Mouse (Mus musculus) limb, embryonic 13.5 days (tissue): ENCODE measurements around the gene Zer1. TPM values are rescaled to one million over a fixed set of nuclear protein-coding genes. Genes with fewer than 3 reads are reported as not detected.
A peak's percentile ranks its signal among the peaks of the same experiment; 100 is the strongest.
"Not testable (repeated sequence)": the region's sequence is repeated elsewhere in the genome, so short reads cannot be mapped to it uniquely, and the experiment has no call there.

Experiments
- ATAC-seq: fragments of 200-750 bp; cut with Nextera tagmentation; 2 replicates; pipeline ENCODE4 v1.8.0; 2017; ENCODE audit warnings: low read depth, moderate number of reproducible peaks, moderate TSS enrichment; ENCODE audit not compliant: low FRiP score
- H3K27ac ChIP-seq: fragments of 300-500 bp; sonication (generic); 2 replicates; pipeline ENCODE4 v1.5.1; 2015; ENCODE audit warnings: inconsistent platforms, mild to moderate bottlenecking, moderate library complexity
- H3K27me3 ChIP-seq: fragments of 300-500 bp; sonication (generic); 2 replicates; pipeline ENCODE4 v1.6.1; 2015; ENCODE audit warnings: mild to moderate bottlenecking, inconsistent platforms
- H3K36me3 ChIP-seq: fragments of 300-500 bp; sonication (generic); 2 replicates; pipeline ENCODE4 v1.6.1; 2015; ENCODE audit warnings: inconsistent platforms, mild to moderate bottlenecking, moderate library complexity
- H3K4me1 ChIP-seq: fragments of 300-500 bp; sonication (generic); 2 replicates; pipeline ENCODE4 v1.6.1; 2015; ENCODE audit warnings: inconsistent platforms
- H3K4me2 ChIP-seq: fragments of 300-500 bp; sonication (generic); replicated peaks from 2 replicates; pipeline ENCODE4 v1.6.1; 2015; ENCODE audit warnings: inconsistent platforms, mild to moderate bottlenecking, moderate library complexity
- H3K4me3 ChIP-seq: fragments of 300-500 bp; sonication (generic); 2 replicates; pipeline ENCODE4 v1.5.1; 2015; ENCODE audit warnings: moderate library complexity, mild to moderate bottlenecking, inconsistent platforms
- H3K9ac ChIP-seq: fragments of 300-500 bp; sonication (generic); 2 replicates; pipeline ENCODE4 v1.6.1; 2015; ENCODE audit warnings: mild to moderate bottlenecking, inconsistent platforms
- H3K9me3 ChIP-seq: fragments of 300-500 bp; sonication (generic); 2 replicates; pipeline ENCODE4 v1.6.1; 2016; ENCODE audit warnings: inconsistent platforms
- WGBS: fragments of 180-500 bp; shearing (Covaris S2); methylation state at CpG from one replicate; pipeline ENCODE4 v1.1.7; 2015; 5-methylcytosine and 5-hydroxymethylcytosine counted together
- polyA plus RNA-seq: library from polyadenylated mRNA; unstranded; fragments of >200 nt; fragmentation: Nextera tagmentation; extraction: Ambion mirVana; gene quantifications from 2 replicates; pipeline ENCODE4 v1.2.1, GENCODE M21; 2015

Gene Zer1
- polyA plus RNA-seq, 1 experiment from 2014 or later = 11.2 TPM

DNA sequence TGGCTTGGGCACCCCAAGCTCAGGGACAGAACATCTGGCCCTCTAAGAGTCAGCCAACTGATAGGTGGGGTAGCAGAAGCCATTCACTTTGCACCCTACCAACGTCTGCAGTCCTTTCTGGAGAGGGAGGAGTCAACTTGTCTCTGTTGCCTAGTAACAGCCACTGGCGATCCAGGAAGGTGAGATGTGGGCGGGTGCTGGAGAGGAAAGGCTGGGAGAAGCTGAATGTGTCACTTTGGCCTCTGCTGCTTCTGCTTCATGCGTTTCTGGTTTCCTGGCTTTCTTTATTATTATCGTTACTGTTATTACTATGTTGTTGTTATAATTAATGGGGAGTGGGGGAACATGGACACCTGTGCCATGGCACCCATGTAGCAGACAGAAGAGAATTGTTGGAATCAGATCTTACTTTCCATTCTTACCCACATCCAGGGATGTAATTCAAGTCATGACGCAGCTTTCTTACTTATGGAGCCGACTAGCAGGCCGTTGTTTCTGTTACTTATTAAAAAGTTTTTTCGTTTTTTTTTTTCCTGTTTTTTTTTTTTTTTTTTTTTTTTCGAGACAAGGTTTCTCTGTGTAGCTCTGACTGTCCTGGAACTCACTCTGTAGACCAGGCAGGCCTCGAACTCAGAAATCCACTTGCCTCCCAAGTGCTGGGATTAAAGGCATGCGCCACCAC, 67.0 kb downstream of the Zer1 start, which contains the start of gene Set:
TSS of gene Set (plus strand) at position 156 of the 682 bp plus-strand sequence.
- Histone ChIP-seq H3K27me3 (no peaks in the 10 kb centered on the region), H3K4me3 (no peak within 1 kb of the TSS), H3K36me3 (no peaks in the 10 kb centered on the region), H3K4me1 (peaks cover 12% of the 10 kb centered on the region), H3K27ac (no peak within 1 kb of the TSS), H3K4me2 (no peak within 1 kb of the TSS), H3K9me3 (no peaks in the 10 kb centered on the region), H3K9ac (no peak within 1 kb of the TSS)
- 37% methylated on average over 12 of the region's 12 CpGs for WGBS
- no peak for ATAC-seq

DNA sequence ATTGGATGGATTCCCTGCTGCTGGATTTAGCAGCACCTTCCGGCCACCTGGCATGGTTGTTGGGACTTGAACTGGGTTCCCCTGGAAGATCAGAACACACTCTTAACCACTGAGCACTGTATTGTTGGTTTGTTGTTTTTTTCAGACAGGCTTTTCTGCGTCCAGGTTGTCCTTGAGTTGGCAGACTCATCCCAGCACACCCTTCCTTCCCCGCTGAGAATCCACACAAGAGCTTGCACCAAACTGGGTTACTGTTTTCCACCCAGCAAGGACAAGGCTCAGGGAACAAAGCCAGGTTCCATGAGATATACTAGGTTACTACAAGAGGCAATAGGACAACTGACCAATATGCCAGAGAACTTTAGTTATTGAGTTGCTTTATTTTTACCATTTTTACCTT, 67.6 kb downstream of the Zer1 start:
- WGBS = 80% methylated on average over 3 of the region's 3 CpGs
- no peak for ATAC-seq
- no peak overlapping the region for H3K4me2 ChIP-seq

DNA sequence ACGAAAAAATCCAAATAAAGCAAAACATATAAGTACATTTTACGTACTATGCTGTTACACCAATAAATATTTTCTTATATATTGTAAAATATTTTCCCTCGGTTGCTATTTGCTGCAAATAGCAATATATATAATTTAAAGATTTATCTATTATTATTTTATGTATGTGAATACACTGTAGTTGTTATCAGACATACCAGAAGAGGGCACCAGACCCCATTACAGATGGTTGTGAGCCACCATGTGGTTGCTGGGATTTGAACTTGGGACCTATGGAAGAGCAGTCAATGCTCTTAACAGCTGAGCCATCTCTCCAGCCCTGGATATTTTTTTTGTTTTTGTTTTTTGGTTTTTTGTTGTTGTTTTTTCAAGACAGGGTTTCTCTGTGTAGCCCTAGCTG, 69.1 kb downstream of the Zer1 start:
- H3K4me2 ChIP-seq, H3K4me1 ChIP-seq, H3K9me3 ChIP-seq, H3K27ac ChIP-seq, H3K36me3 ChIP-seq, H3K9ac ChIP-seq, H3K4me3 ChIP-seq, ATAC-seq, H3K27me3 ChIP-seq: not testable (repeated sequence)
- WGBS = 94% methylated on average over 3 of the region's 3 CpGs

More for the DNA sequence above, 67.6 kb downstream of the Zer1 start:
- H3K27ac ChIP-seq = no peak overlapping the region
- no peaks in the 10 kb centered on the region for H3K36me3 ChIP-seq
- no peak overlapping the region for H3K4me3 ChIP-seq
- H3K9ac ChIP-seq = no peak overlapping the region
- H3K9me3 ChIP-seq = no peaks in the 10 kb centered on the region
- H3K27me3 ChIP-seq = no peaks in the 10 kb centered on the region
- H3K4me1 ChIP-seq = peaks cover 12% of the 10 kb centered on the region

DNA sequence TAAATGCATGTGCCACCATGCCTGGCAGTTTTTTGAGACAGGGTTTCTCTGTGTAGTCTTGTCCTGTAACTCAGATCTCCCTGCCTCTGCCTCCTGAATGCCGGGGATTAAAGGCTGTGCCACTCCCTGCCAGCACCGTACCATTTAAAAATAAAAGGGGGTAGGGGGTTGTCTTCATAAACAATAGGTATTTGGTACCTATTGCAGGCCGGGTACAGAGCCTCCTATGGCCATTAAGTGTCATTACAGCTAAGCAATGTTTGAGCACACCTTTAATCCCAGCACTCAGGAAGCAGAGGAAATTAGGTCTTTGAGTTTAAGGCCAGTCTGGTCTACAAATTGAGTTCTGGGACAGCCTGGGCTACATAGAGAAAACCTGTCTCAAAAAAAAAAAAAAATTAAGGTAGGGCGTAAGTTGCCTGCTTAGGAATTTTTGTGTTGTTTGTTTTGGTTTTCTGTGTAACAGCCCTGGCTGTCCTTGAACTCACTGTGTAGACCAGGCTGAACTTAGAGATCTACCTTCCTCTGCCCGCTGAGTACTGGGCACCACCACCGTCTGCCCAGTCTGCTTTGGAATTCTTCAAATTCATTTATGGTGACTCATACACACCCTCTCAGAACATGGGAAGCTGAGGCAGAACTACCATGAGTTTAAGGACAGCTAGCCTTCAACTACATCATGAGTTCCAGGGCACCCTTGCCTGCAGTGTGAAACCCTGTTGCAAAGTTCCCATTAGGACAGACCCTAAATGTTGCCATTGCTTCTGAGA, 72.2 kb downstream of the Zer1 start:
- Histone ChIP-seq H3K4me3 (no peak overlapping the region), H3K36me3 (no peaks in the 10 kb centered on the region), H3K9me3 (no peaks in the 10 kb centered on the region), H3K27me3 (no peaks in the 10 kb centered on the region), H3K9ac (no peak overlapping the region), H3K4me1 (peaks cover 13% of the 10 kb centered on the region; the same call in 1 of the 2 replicates), H3K27ac (no peak overlapping the region), H3K4me2 (no peak overlapping the region)
- WGBS = 52% methylated on average over 6 of the region's 6 CpGs
- ATAC-seq = no peak

- H3K9me3 ChIP-seq = no peaks in the 10 kb centered on the region
These were observed 74.6 kb downstream of the Zer1 start for GRCm38 (mm10) chr2:30049831-30050230.

GRCm38 (mm10) chr2:30048699-30049388, 75.5 kb downstream of the Zer1 start, which contains the start of gene Wdr34:
Wdr34 (minus strand) TSS chr2:30048881.
- Histone ChIP-seq H3K9me3 (no peaks in the 10 kb centered on the region), H3K27ac (peak within 1 kb of the TSS; percentile 77), H3K4me3 (peak within 1 kb of the TSS; percentile 79), H3K27me3 (no peaks in the 10 kb centered on the region), H3K4me2 (peak within 1 kb of the TSS; percentile 71), H3K36me3 (peaks cover 16% of the 10 kb centered on the region), H3K4me1 (peaks cover 11% of the 10 kb centered on the region; the same call in 1 of the 2 replicates), H3K9ac (peak within 1 kb of the TSS; percentile 73)
- WGBS = 2% methylated on average over 54 of the region's 54 CpGs
- ATAC-seq = peak; percentile 94

More at GRCm38 (mm10) chr2:30049831-30050230, 74.6 kb downstream of the Zer1 start:
- Histone ChIP-seq H3K36me3 (peaks cover 13% of the 10 kb centered on the region), H3K4me1 (peaks cover 11% of the 10 kb centered on the region; the same call in 1 of the 2 replicates), H3K4me3 (no peak overlapping the region), H3K9ac (no peak overlapping the region), H3K4me2 (0 out of 2 replicates have a peak overlapping the region, but pooled peaks have one; percentile 71), H3K27me3 (no peaks in the 10 kb centered on the region), H3K27ac (no peak overlapping the region)
- ATAC-seq = no peak
- 84% methylated on average over 3 of the region's 3 CpGs for whole genome bisulfite sequencing

DNA sequence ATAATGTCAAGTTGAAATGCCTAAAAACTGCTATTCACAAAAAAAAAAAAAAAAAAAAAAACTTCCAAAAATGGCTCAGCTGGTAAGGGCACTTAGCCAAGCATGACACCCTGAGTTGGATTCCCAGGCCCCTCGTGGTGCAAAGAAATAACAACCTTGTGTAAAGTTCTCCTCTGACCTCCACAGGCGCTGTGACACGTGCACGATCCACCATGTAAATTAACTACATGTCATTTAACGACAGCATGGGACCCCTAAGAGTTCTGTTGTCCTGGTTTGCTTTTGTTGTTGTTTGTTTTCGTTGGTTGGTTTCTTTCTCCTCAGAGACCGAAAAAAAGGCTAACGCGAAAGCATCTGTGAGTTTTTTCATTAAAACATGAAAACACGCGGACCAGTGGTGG, 76.3 kb downstream of the Zer1 start:
- H3K36me3 ChIP-seq = peaks cover 16% of the 10 kb centered on the region
- H3K4me2 ChIP-seq = peak overlapping the region; percentile 71
- H3K4me3 ChIP-seq = peak overlapping the region; percentile 79
- peaks cover 11% of the 10 kb centered on the region; the same call in 1 of the 2 replicates for H3K4me1 ChIP-seq
- no peaks in the 10 kb centered on the region for H3K27me3 ChIP-seq
- no peak for ATAC-seq
- 59% methylated on average over 11 of the region's 11 CpGs for whole genome bisulfite sequencing
- H3K9me3 ChIP-seq = no peaks in the 10 kb centered on the region
- peak overlapping the region; percentile 77; the same call in 1 of the 2 replicates for H3K27ac ChIP-seq
- H3K9ac ChIP-seq = peak overlapping the region; percentile 73

Other genes with a start within 250 kb of the Zer1 start
- gene Odf2, start 235.4 kb downstream of the Zer1 start, polyA plus RNA-seq = 64.4 and 68.9 TPM in 2 replicates
- 74.2 and 75.1 TPM in 2 replicates for gene Gle1, start 189.2 kb downstream of the Zer1 start, polyA plus RNA-seq
- 85.5 and 90.7 TPM in 2 replicates for gene Sptan1, start 159.0 kb downstream of the Zer1 start, polyA plus RNA-seq
- 40.4 and 42.5 TPM in 2 replicates for gene Wdr34, start 75.7 kb downstream of the Zer1 start, polyA plus RNA-seq
- 514 and 554 TPM in 2 replicates for gene Set, start 67.2 kb downstream of the Zer1 start, polyA plus RNA-seq
- gene Pkn3, start 46.9 kb downstream of the Zer1 start, polyA plus RNA-seq = 8.6 and 10.0 TPM in 2 replicates
- gene Zdhhc12, start 30.9 kb downstream of the Zer1 start, polyA plus RNA-seq = 25.3 and 27.9 TPM in 2 replicates
- 10.1 and 10.7 TPM in 2 replicates for gene Tbc1d13, start 9.2 kb upstream of the Zer1 start, polyA plus RNA-seq
- gene Endog, start 46.9 kb upstream of the Zer1 start, polyA plus RNA-seq = 17.2 and 19.2 TPM in 2 replicates
- 87.8 and 96.7 TPM in 2 replicates for gene Spout1, start 53.9 kb upstream of the Zer1 start, polyA plus RNA-seq
- gene Kyat1, start 81.3 kb upstream of the Zer1 start, polyA plus RNA-seq = 7.8 and 8.1 TPM in 2 replicates
- 49.1 and 51.6 TPM in 2 replicates for gene Lrrc8a, start 113.1 kb upstream of the Zer1 start, polyA plus RNA-seq
- 0.22 TPM in 1 of 2 replicates, not detected in the other for gene Gm28035, start 116.0 kb upstream of the Zer1 start, polyA plus RNA-seq
- 4.1 and 4.5 TPM in 2 replicates for gene Phyhd1, start 141.6 kb upstream of the Zer1 start, polyA plus RNA-seq
- gene Gm28038, start 156.5 kb upstream of the Zer1 start, polyA plus RNA-seq = not detected in 2 replicates
- gene Dolk, start 161.7 kb upstream of the Zer1 start, polyA plus RNA-seq = 30.8 and 32.0 TPM in 2 replicates
- 33.7 and 41.2 TPM in 2 replicates for gene Nup188, start 161.8 kb upstream of the Zer1 start, polyA plus RNA-seq
- gene Sh3glb2, start 234.8 kb upstream of the Zer1 start, polyA plus RNA-seq = 82.7 and 85.0 TPM in 2 replicates
- gene Miga2, start 239.6 kb upstream of the Zer1 start, polyA plus RNA-seq = 24.3 and 26.6 TPM in 2 replicates